Mouse (Mus musculus) brain, embryonic 18.5 days (tissue): ENCODE measurements at regions not wholly inside any gene's neighbourhood (a gene's known extent, or its start where the extent isn't known, plus 50 kb on each side); places are given as distances from the start of the nearest gene placed in this dataset.

ENCODE experiments used
- DNase-seq: peaks from one replicate; pipeline ENCODE4 v3.0.0-alpha.2; 2012; ENCODE audit warnings: low read depth, low spot score

GRCm38 (mm10) chr12:66157630-66158292 is 126.4 kb downstream of the Rpl10l start:
- DNase-seq: no peak

- peak; percentile 36 for DNase-seq
Measured at GRCm38 (mm10) chr12:66156980-66157629, 127.1 kb downstream of the Rpl10l start.

- DNase-seq: peak; percentile 22
Measured at GRCm38 (mm10) chr12:66130909-66131308, 153.3 kb downstream of the Rpl10l start.

GRCm38 (mm10) chr12:66119565-66119964 is 164.6 kb downstream of the Rpl10l start:
- DNase-seq: no peak

GRCm38 (mm10) chr12:66090806-66091447 is 193.3 kb downstream of the Rpl10l start:
- no peak for DNase-seq

- no peak for DNase-seq
Measured at GRCm38 (mm10) chr12:66060326-66060725, 223.9 kb downstream of the Rpl10l start.

- no peak for DNase-seq
Measured at GRCm38 (mm10) chr12:66055206-66055605, 229.0 kb downstream of the Rpl10l start.

- DNase-seq: no peak
Measured at GRCm38 (mm10) chr12:66048936-66049335, 235.3 kb downstream of the Rpl10l start.

GRCm38 (mm10) chr12:66036281-66036680 is 247.9 kb downstream of the Rpl10l start:
- no peak for DNase-seq

GRCm38 (mm10) chr12:66027535-66027934 is 256.7 kb downstream of the Rpl10l start:
- DNase-seq: no peak

GRCm38 (mm10) chr12:66012706-66013105 is 271.5 kb downstream of the Rpl10l start:
- no peak for DNase-seq
